In genomic region chr8:125416146-125416545, GRCm38 (mm10) we compare ENCODE assay signal across 10 mouse cellular contexts.
A peak's percentile ranks its signal among the peaks of the same experiment; 100 is the strongest.
DNase-seq lines count a peak whose midpoint lies in the region; ATAC-seq lines count a peak whose summit lies in the region.
"Had no signal": no experiment of that assay in that cellular context is flagged by ENCODE, and none has a peak within 500 bp of the region (broad histone marks: within the 10 kb centered on the region; RNA-seq: fewer than 3 reads in every experiment).

No protein-coding gene starts in this region.

- ATAC-seq in liver, embryonic 16.5 days (ENCODE audit: low read depth), result peak; percentile 24; the same call in 1 of the 2 replicates
- ATAC-seq in liver, embryonic 12.5 days, result no peak
- no peak for ATAC-seq in CD4-positive, CD25-positive, alpha-beta regulatory T cell, adult 4 months

- H3K27me3 ChIP-seq in liver, embryonic 16.5 days (ENCODE audit: control insufficient read depth, insufficient read depth, low read depth, low read length), result no peaks in the 10 kb centered on the region
- no peaks in the 10 kb centered on the region for H3K27me3 ChIP-seq in liver, embryonic 12.5 days (replicated peaks)

- H3K27ac ChIP-seq in liver, embryonic 16.5 days (ENCODE audit: low read length), result no peak overlapping the region
- H3K27ac ChIP-seq in liver, embryonic 12.5 days, result no peak overlapping the region
- peak overlapping the region; percentile 81 for H3K27ac ChIP-seq in macrophage
- H3K27ac ChIP-seq: left cerebral cortex, adult 2 months had no signal

- H3K36me3 ChIP-seq in liver, embryonic 16.5 days (ENCODE audit: control insufficient read depth, insufficient read depth), result no peaks in the 10 kb centered on the region
- H3K36me3 ChIP-seq in liver, embryonic 12.5 days, result no peaks in the 10 kb centered on the region
- H3K36me3 ChIP-seq in macrophage (ENCODE audit: inconsistent target), result peaks cover 20% of the 10 kb centered on the region; the same call in 1 of the 2 replicates

- no peak overlapping the region for H3K4me3 ChIP-seq in liver, embryonic 16.5 days (ENCODE audit: low read depth, low read length)
- H3K4me3 ChIP-seq in liver, embryonic 12.5 days, result no peak overlapping the region
- H3K4me3 ChIP-seq in macrophage (ENCODE audit: inconsistent target), result no peak overlapping the region
- H3K4me3 ChIP-seq: left cerebral cortex, adult 2 months had no signal

- H3K79me2 ChIP-seq in macrophage (ENCODE audit: inconsistent target), result no peaks in the 10 kb centered on the region

- intact Hi-C loops in heart, postnatal 36 days (cut with DNase I), result no loop called here

- H3K4me1 ChIP-seq in liver, embryonic 16.5 days (ENCODE audit: control insufficient read depth, low read depth, low read length), result no peaks in the 10 kb centered on the region
- 0 out of 2 replicates have a peak, but pooled peaks cover 6% of the 10 kb centered on the region for H3K4me1 ChIP-seq in liver, embryonic 12.5 days

- H3K9me3 ChIP-seq in liver, embryonic 16.5 days (replicated peaks; ENCODE audit: control insufficient read depth, low read length), result no peaks in the 10 kb centered on the region
- H3K9me3 ChIP-seq in liver, embryonic 12.5 days (replicated peaks), result no peaks in the 10 kb centered on the region

- peak; percentile 94 for DNase-seq in heart, adult 11 months
- DNase-seq in heart, postnatal 36 days, result no peak
- peak; percentile 64 for DNase-seq in brain, adult 2 months (ENCODE audit: low read depth, low spot score)
- DNase-seq in B cell, adult 2 months, result no peak

- H3K9ac ChIP-seq in liver, embryonic 16.5 days (ENCODE audit: low read depth, low read length), result no peak overlapping the region
- H3K9ac ChIP-seq in liver, embryonic 12.5 days, result no peak overlapping the region

- WGBS in liver, embryonic 16.5 days (ENCODE audit: insufficient replicate concordance), result 51% methylated on average over 6 of the region's 6 CpGs
- 55% methylated on average over 6 of the region's 6 CpGs for WGBS in liver, embryonic 12.5 days (ENCODE audit: insufficient replicate concordance)
- 24% methylated on average over 6 of the region's 6 CpGs for WGBS in macrophage (ENCODE audit: missing documents)

- H3K4me2 ChIP-seq in liver, embryonic 16.5 days (ENCODE audit: low read depth, low read length), result no peak overlapping the region
- no peak overlapping the region for H3K4me2 ChIP-seq in liver, embryonic 12.5 days
- H3K4me2 ChIP-seq: midbrain, embryonic 11.5 days had no signal

Comparison
In these comparisons a context has a peak if more than half of its experiments do, and no peak if none do; other contexts are left out.
1. DNase-seq: peak in heart, adult 11 months (single experiment) and brain, adult 2 months (single experiment); none in heart, postnatal 36 days (0 of 2) and B cell, adult 2 months (0 of 2).